Mouse (Mus musculus) brain, embryonic 14.5 days (tissue): ENCODE measurements around the gene Cd3e.

Experiments
- CTCF ChIP-seq: fragments of 200-500 bp; IDR thresholded peaks from 2 replicates; pipeline ENCODE4 v1.5.1; 2012; ENCODE audit warnings: inconsistent platforms, mild to moderate bottlenecking, moderate library complexity, borderline replicate concordance; ENCODE audit not compliant: insufficient read depth, insufficient read length; ENCODE audit errors: extremely low read depth
- POLR2A ChIP-seq: fragments of 200-500 bp; IDR thresholded peaks from 2 replicates; pipeline ENCODE4 v1.6.1; 2012; ENCODE audit warnings: mild to moderate bottlenecking, inconsistent platforms, borderline replicate concordance; ENCODE audit not compliant: poor library complexity, insufficient read depth, insufficient read length, severe bottlenecking; ENCODE audit errors: extremely low read depth

GRCm38 (mm10) chr9:45041131-45041838, 31.9 kb upstream of the Cd3e start:
- TF ChIP-seq POLR2A (no peak), CTCF (no peak)
